Mouse (Mus musculus): ENCODE data around the gene Psat1. TPM values are rescaled to one million over a fixed set of nuclear protein-coding genes. Genes with fewer than 3 reads are reported as not detected.

Gene Psat1
- polyA plus RNA-seq, 1 experiment from 2014 or later, result 6.7 TPM

GRCm38 (mm10) chr19:15948867-15949266 lies 1.7 kb upstream of the Psat1 start:
- no peak overlapping the region for H3K4me3 ChIP-seq (ENCODE audit: inconsistent target)
- 93% methylated on average over 1 of the region's 1 CpGs for WGBS (ENCODE audit: missing documents)
- no peaks in the 10 kb centered on the region for H3K79me2 ChIP-seq (ENCODE audit: inconsistent target)
- H3K36me3 ChIP-seq (ENCODE audit: inconsistent target), result no peaks in the 10 kb centered on the region
- H3K27ac ChIP-seq, result no peak overlapping the region

- Histone ChIP-seq H3K4me3 (ENCODE audit: inconsistent target) (no peak overlapping the region), H3K79me2 (ENCODE audit: inconsistent target) (no peaks in the 10 kb centered on the region), H3K27ac (no peak overlapping the region), H3K36me3 (ENCODE audit: inconsistent target) (no peaks in the 10 kb centered on the region)
- WGBS (ENCODE audit: missing documents), result 95% methylated on average over 7 of the region's 7 CpGs
These were observed 1.3 kb upstream of the Psat1 start for GRCm38 (mm10) chr19:15948426-15948825.

- Histone ChIP-seq H3K4me3 (ENCODE audit: inconsistent target) (no peak overlapping the region), H3K79me2 (ENCODE audit: inconsistent target) (no peaks in the 10 kb centered on the region), H3K27ac (no peak overlapping the region), H3K36me3 (ENCODE audit: inconsistent target) (no peaks in the 10 kb centered on the region)
- 76% methylated on average over 10 of the region's 10 CpGs for WGBS (ENCODE audit: missing documents)
These were observed 474 bp downstream of the Psat1 start for GRCm38 (mm10) chr19:15946663-15947062.

- 98% methylated on average over 5 of the region's 7 CpGs for WGBS (ENCODE audit: missing documents)
- no peaks in the 10 kb centered on the region for H3K79me2 ChIP-seq (ENCODE audit: inconsistent target)
- no peaks in the 10 kb centered on the region for H3K36me3 ChIP-seq (ENCODE audit: inconsistent target)
These were observed 4.1 kb downstream of the Psat1 start for GRCm38 (mm10) chr19:15943117-15943423.

GRCm38 (mm10) chr19:15942421-15943116 lies 4.6 kb downstream of the Psat1 start:
- Histone ChIP-seq H3K27ac (no peak overlapping the region), H3K36me3 (ENCODE audit: inconsistent target) (no peaks in the 10 kb centered on the region), H3K4me3 (ENCODE audit: inconsistent target) (no peak overlapping the region), H3K79me2 (ENCODE audit: inconsistent target) (no peaks in the 10 kb centered on the region)
- 90% methylated on average over 11 of the region's 11 CpGs for WGBS (ENCODE audit: missing documents)

More at GRCm38 (mm10) chr19:15943117-15943423, 4.1 kb downstream of the Psat1 start:
- no peak overlapping the region for H3K27ac ChIP-seq
- H3K4me3 ChIP-seq (ENCODE audit: inconsistent target), result no peak overlapping the region

- no peak overlapping the region for H3K4me3 ChIP-seq (ENCODE audit: inconsistent target)
- H3K36me3 ChIP-seq (ENCODE audit: inconsistent target), result no peaks in the 10 kb centered on the region
- H3K27ac ChIP-seq, result no peak overlapping the region
- WGBS (ENCODE audit: missing documents), result 92% methylated on average over 8 of the region's 8 CpGs
- H3K79me2 ChIP-seq (ENCODE audit: inconsistent target), result no peaks in the 10 kb centered on the region
These were observed 5.7 kb downstream of the Psat1 start for GRCm38 (mm10) chr19:15941399-15941798.

GRCm38 (mm10) chr19:15925719-15926045 lies 21.5 kb downstream of the Psat1 start:
- Histone ChIP-seq H3K27ac (no peak overlapping the region), H3K4me3 (ENCODE audit: inconsistent target) (no peak overlapping the region)

GRCm38 (mm10) chr19:15924866-15925718 lies 22.0 kb downstream of the Psat1 start:
- 7% methylated on average over 42 of the region's 43 CpGs for WGBS (ENCODE audit: missing documents)
- peak overlapping the region; percentile 57 for H3K27ac ChIP-seq
- peak overlapping the region; percentile 84 for H3K4me3 ChIP-seq (ENCODE audit: inconsistent target)
- H3K79me2 ChIP-seq (ENCODE audit: inconsistent target), result peaks cover 17% of the 10 kb centered on the region
- H3K36me3 ChIP-seq (ENCODE audit: inconsistent target), result no peaks in the 10 kb centered on the region

More at GRCm38 (mm10) chr19:15925719-15926045, 21.5 kb downstream of the Psat1 start:
- Histone ChIP-seq H3K79me2 (ENCODE audit: inconsistent target) (peaks cover 17% of the 10 kb centered on the region), H3K36me3 (ENCODE audit: inconsistent target) (no peaks in the 10 kb centered on the region)
- 47% methylated on average over 4 of the region's 4 CpGs for WGBS (ENCODE audit: missing documents)

- Histone ChIP-seq H3K36me3 (ENCODE audit: inconsistent target) (no peaks in the 10 kb centered on the region), H3K27ac (peak overlapping the region; percentile 57), H3K4me3 (ENCODE audit: inconsistent target) (peak overlapping the region; percentile 84), H3K79me2 (ENCODE audit: inconsistent target) (peaks cover 17% of the 10 kb centered on the region)
- WGBS (ENCODE audit: missing documents), result 2% methylated on average over 46 of the region's 46 CpGs
These were observed 22.8 kb downstream of the Psat1 start for GRCm38 (mm10) chr19:15924181-15924865.

- 11% methylated on average over 9 of the region's 9 CpGs for WGBS (ENCODE audit: missing documents)
- Histone ChIP-seq H3K27ac (peak overlapping the region; percentile 57), H3K4me3 (ENCODE audit: inconsistent target) (peak overlapping the region; percentile 84), H3K79me2 (ENCODE audit: inconsistent target) (peaks cover 17% of the 10 kb centered on the region), H3K36me3 (ENCODE audit: inconsistent target) (no peaks in the 10 kb centered on the region)
These were observed 23.7 kb downstream of the Psat1 start for GRCm38 (mm10) chr19:15923426-15923825.

- peaks cover 17% of the 10 kb centered on the region for H3K79me2 ChIP-seq (ENCODE audit: inconsistent target)
- H3K4me3 ChIP-seq (ENCODE audit: inconsistent target), result no peak overlapping the region
- H3K36me3 ChIP-seq (ENCODE audit: inconsistent target), result no peaks in the 10 kb centered on the region
- 94% methylated on average over 7 of the region's 7 CpGs for WGBS (ENCODE audit: missing documents)
- H3K27ac ChIP-seq, result no peak overlapping the region
These were observed 27.8 kb downstream of the Psat1 start for GRCm38 (mm10) chr19:15919336-15919735.

GRCm38 (mm10) chr19:15918111-15918510 lies 29.0 kb downstream of the Psat1 start:
- H3K79me2 ChIP-seq (ENCODE audit: inconsistent target), result peaks cover 14% of the 10 kb centered on the region
- no peak overlapping the region for H3K27ac ChIP-seq
- WGBS (ENCODE audit: missing documents), result 96% methylated on average over 7 of the region's 7 CpGs
- H3K4me3 ChIP-seq (ENCODE audit: inconsistent target), result no peak overlapping the region
- H3K36me3 ChIP-seq (ENCODE audit: inconsistent target), result no peaks in the 10 kb centered on the region

GRCm38 (mm10) chr19:15913249-15913997 lies 33.7 kb downstream of the Psat1 start:
- Histone ChIP-seq H3K79me2 (ENCODE audit: inconsistent target) (no peaks in the 10 kb centered on the region), H3K27ac (no peak overlapping the region), H3K36me3 (ENCODE audit: inconsistent target) (no peaks in the 10 kb centered on the region), H3K4me3 (ENCODE audit: inconsistent target) (no peak overlapping the region)
- WGBS (ENCODE audit: missing documents), result 94% methylated on average over 9 of the region's 9 CpGs

GRCm38 (mm10) chr19:15911441-15911840 lies 35.7 kb downstream of the Psat1 start:
- Histone ChIP-seq H3K27ac (no peak overlapping the region), H3K36me3 (ENCODE audit: inconsistent target) (no peaks in the 10 kb centered on the region), H3K79me2 (ENCODE audit: inconsistent target) (no peaks in the 10 kb centered on the region), H3K4me3 (ENCODE audit: inconsistent target) (no peak overlapping the region)
- WGBS (ENCODE audit: missing documents), result 98% methylated on average over 5 of the region's 5 CpGs
